Mouse (Mus musculus) gastrocnemius, adult 2 months (tissue): ENCODE measurements around the gene Grid1. TPM values are rescaled to one million over a fixed set of nuclear protein-coding genes. Genes with fewer than 3 reads are reported as not detected.

Experiments
- DNase-seq: peaks from one replicate; pipeline ENCODE4 v3.0.0; 2022
- H3K27ac ChIP-seq: fragments of 200-600 bp; 2 replicates; pipeline ENCODE4 v1.8.1; 2022; ENCODE audit warnings: mild to moderate bottlenecking
- H3K4me3 ChIP-seq: fragments of 200-600 bp; 2 replicates; pipeline ENCODE4 v1.8.1; 2022; ENCODE audit warnings: mild to moderate bottlenecking, moderate library complexity
- CTCF ChIP-seq: fragments of 200-600 bp; IDR thresholded peaks from 2 replicates; pipeline ENCODE4 v1.8.1; 2022; ENCODE audit warnings: antibody characterized with exemption, mild to moderate bottlenecking, moderate library complexity
- intact Hi-C: fragments of 180-260 bp; cut with DNase I; formaldehyde crosslinking; loops from one replicate; pipeline ENCODE4 v1.15.1; 2025
- total RNA-seq, 2 experiments: library from RNA; stranded (reverse); gene quantifications; 2 replicates each; pipeline ENCODE4 v1.2.3; 2021

Gene Grid1
- total RNA-seq, 2 experiments from 2014 or later = not detected

- no peak for DNase-seq
- Histone ChIP-seq H3K27ac (no peak overlapping the region), H3K4me3 (no peak overlapping the region)
- intact Hi-C loops = no loop called here
- no peak for TF ChIP-seq CTCF
These were observed 1.4 kb upstream of the Grid1 start for GRCm38 (mm10) chr14:34818387-34818980.

- intact Hi-C loops = no loop called here
- H3K4me3 ChIP-seq = peak overlapping the region; percentile 68
- no peak overlapping the region for H3K27ac ChIP-seq
- no peak for TF ChIP-seq CTCF
- DNase-seq = no peak
These were observed 588 bp upstream of the Grid1 start for GRCm38 (mm10) chr14:34819121-34819918.

GRCm38 (mm10) chr14:34820653-34821005 is 721 bp downstream of the Grid1 start:
- intact Hi-C loops = no loop called here
- no peak for DNase-seq
- no peak for TF ChIP-seq CTCF
- peak overlapping the region; percentile 68 for H3K4me3 ChIP-seq
- H3K27ac ChIP-seq = no peak overlapping the region

- no peak for DNase-seq
- intact Hi-C loops = no loop called here
- no peak for TF ChIP-seq CTCF
- no peak overlapping the region for H3K4me3 ChIP-seq
- no peak overlapping the region for H3K27ac ChIP-seq
These were observed 1.4 kb downstream of the Grid1 start for GRCm38 (mm10) chr14:34821131-34821790.

GRCm38 (mm10) chr14:34823136-34823535 is 3.2 kb downstream of the Grid1 start:
- no peak overlapping the region for H3K27ac ChIP-seq
- intact Hi-C loops = no loop called here
- TF ChIP-seq CTCF = peak; percentile 38; the same call in 1 of the 2 replicates
- DNase-seq = no peak
- no peak overlapping the region for H3K4me3 ChIP-seq

- intact Hi-C loops = no loop called here
- no peak overlapping the region for H3K27ac ChIP-seq
- DNase-seq = no peak
- TF ChIP-seq CTCF = no peak
- H3K4me3 ChIP-seq = no peak overlapping the region
These were observed 4.3 kb downstream of the Grid1 start for GRCm38 (mm10) chr14:34824186-34824585.

- no peak overlapping the region for H3K27ac ChIP-seq
- H3K4me3 ChIP-seq = no peak overlapping the region
- no peak for DNase-seq
- TF ChIP-seq CTCF = no peak
- intact Hi-C loops = no loop called here
These were observed 6.0 kb downstream of the Grid1 start for GRCm38 (mm10) chr14:34825902-34826301.

GRCm38 (mm10) chr14:34829831-34830230 is 9.9 kb downstream of the Grid1 start:
- Histone ChIP-seq H3K27ac (no peak overlapping the region), H3K4me3 (no peak overlapping the region)
- no peak for DNase-seq
- intact Hi-C loops = no loop called here
- TF ChIP-seq CTCF = no peak

GRCm38 (mm10) chr14:34837145-34837544 is 17.2 kb downstream of the Grid1 start:
- DNase-seq = no peak
- intact Hi-C loops = no loop called here
- Histone ChIP-seq H3K27ac (no peak overlapping the region), H3K4me3 (no peak overlapping the region)
- no peak for TF ChIP-seq CTCF

GRCm38 (mm10) chr14:34838999-34839398 is 19.1 kb downstream of the Grid1 start:
- intact Hi-C loops = no loop called here
- TF ChIP-seq CTCF = no peak
- no peak for DNase-seq
- Histone ChIP-seq H3K4me3 (no peak overlapping the region), H3K27ac (no peak overlapping the region)

GRCm38 (mm10) chr14:34839898-34840297 is 20.0 kb downstream of the Grid1 start:
- Histone ChIP-seq H3K27ac (no peak overlapping the region), H3K4me3 (no peak overlapping the region)
- intact Hi-C loops = no loop called here
- TF ChIP-seq CTCF = no peak
- no peak for DNase-seq

GRCm38 (mm10) chr14:34843579-34843978 is 23.7 kb downstream of the Grid1 start:
- H3K27ac ChIP-seq = no peak overlapping the region
- no peak for DNase-seq
- TF ChIP-seq CTCF = no peak
- H3K4me3 ChIP-seq = no peak overlapping the region
- intact Hi-C loops = no loop called here

- Histone ChIP-seq H3K27ac (no peak overlapping the region), H3K4me3 (no peak overlapping the region)
- intact Hi-C loops = no loop called here
- no peak for DNase-seq
- no peak for TF ChIP-seq CTCF
These were observed 24.3 kb downstream of the Grid1 start for GRCm38 (mm10) chr14:34844166-34844565.
